27 mouse cellular contexts compared by ENCODE assay signal in the genomic region with DNA sequence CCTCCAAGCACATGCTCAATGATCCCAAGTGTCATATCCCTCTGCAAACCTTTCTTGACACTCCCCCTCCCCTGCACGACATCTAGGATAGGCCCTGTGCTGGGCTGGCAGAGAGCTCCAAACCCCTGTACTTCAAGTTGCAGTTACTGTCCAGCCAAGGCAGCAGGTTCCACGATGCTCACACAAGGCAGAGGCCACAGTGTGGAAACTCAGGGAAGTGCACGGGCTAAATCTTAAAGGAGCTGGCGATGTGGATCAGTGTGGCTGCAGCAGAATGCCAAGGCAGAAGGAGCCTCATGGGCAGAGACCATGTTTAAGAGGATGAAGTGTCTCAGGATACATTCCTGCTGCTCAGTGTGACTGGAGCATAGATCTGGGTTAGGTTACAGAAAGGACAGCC. TPM values are rescaled to one million over a fixed set of nuclear protein-coding genes. Genes with fewer than 3 reads are reported as not detected.
DNase-seq lines count a peak whose midpoint lies in the region; ATAC-seq and TF ChIP-seq lines count a peak whose summit lies in the region.
"Had no signal": no experiment of that assay in that cellular context is flagged by ENCODE, and none has a peak within 500 bp of the region (broad histone marks: within the 10 kb centered on the region; RNA-seq: fewer than 3 reads in every experiment).

No protein-coding gene starts in this region.

- TF ChIP-seq CTCF in layer of hippocampus, adult 2 months (conservative IDR thresholded peaks at IDR 0.05) = peak; percentile 34
- peak; percentile 47 for TF ChIP-seq CTCF in midbrain, postnatal 0 days (IDR thresholded peaks at IDR 0.05)

- H3K36me3 ChIP-seq in embryonic facial prominence, embryonic 11.5 days (replicated peaks; ENCODE audit: control insufficient read depth, insufficient read depth, low read depth, low read length) = no peaks in the 10 kb centered on the region
- no peaks in the 10 kb centered on the region for H3K36me3 ChIP-seq in embryonic facial prominence, embryonic 10.5 days (replicated peaks)
- no peaks in the 10 kb centered on the region for H3K36me3 ChIP-seq in midbrain, postnatal 0 days (ENCODE audit: insufficient read depth, low read length)
- H3K36me3 ChIP-seq in midbrain, embryonic 16.5 days (ENCODE audit: control insufficient read depth, insufficient read depth, low read length) = no peaks in the 10 kb centered on the region
- H3K36me3 ChIP-seq: embryonic facial prominence, embryonic 12.5 days; G1E; heart, embryonic 15.5 days; liver, embryonic 13.5 days; neural tube, embryonic 15.5 days had no signal

- peaks cover 2% of the 10 kb centered on the region; the same call in 1 of the 2 replicates for H3K27me3 ChIP-seq in embryonic facial prominence, embryonic 11.5 days (ENCODE audit: control insufficient read depth, insufficient read depth, low read length)
- peaks cover 64% of the 10 kb centered on the region for H3K27me3 ChIP-seq in embryonic facial prominence, embryonic 10.5 days (replicated peaks; ENCODE audit: low read depth, poor library complexity, severe bottlenecking)
- no peaks in the 10 kb centered on the region for H3K27me3 ChIP-seq in midbrain, postnatal 0 days (ENCODE audit: insufficient read depth, low read length)
- H3K27me3 ChIP-seq in midbrain, embryonic 16.5 days (ENCODE audit: control insufficient read depth, insufficient read depth, low read depth, low read length) = no peaks in the 10 kb centered on the region; the same call in 1 of the 2 replicates

- H3K4me1 ChIP-seq in embryonic facial prominence, embryonic 11.5 days (ENCODE audit: control insufficient read depth, insufficient read depth, low read length) = 0 out of 2 replicates have a peak, but pooled peaks cover 2% of the 10 kb centered on the region
- H3K4me1 ChIP-seq in embryonic facial prominence, embryonic 10.5 days = peaks cover 15% of the 10 kb centered on the region
- 0 out of 2 replicates have a peak, but pooled peaks cover 7% of the 10 kb centered on the region for H3K4me1 ChIP-seq in midbrain, postnatal 0 days (ENCODE audit: insufficient read depth, low read length)
- H3K4me1 ChIP-seq in midbrain, embryonic 16.5 days (ENCODE audit: control insufficient read depth, insufficient read depth, low read length) = peaks cover 8% of the 10 kb centered on the region; the same call in 1 of the 2 replicates

- no peak overlapping the region for H3K9ac ChIP-seq in embryonic facial prominence, embryonic 11.5 days (replicated peaks; ENCODE audit: low read length)
- H3K9ac ChIP-seq in midbrain, postnatal 0 days (replicated peaks; ENCODE audit: low read length, poor library complexity, severe bottlenecking) = no peak overlapping the region
- H3K9ac ChIP-seq in midbrain, embryonic 16.5 days (ENCODE audit: low read depth, low read length) = no peak overlapping the region
- H3K9ac ChIP-seq: embryonic facial prominence, embryonic 12.5 days; forebrain, embryonic 13.5 days; heart, embryonic 15.5 days; liver, embryonic 13.5 days; neural tube, embryonic 15.5 days had no signal

- H3K4me3 ChIP-seq in embryonic facial prominence, embryonic 11.5 days (ENCODE audit: low read depth, low read length) = no peak overlapping the region
- no peak overlapping the region for H3K4me3 ChIP-seq in embryonic facial prominence, embryonic 10.5 days
- no peak overlapping the region for H3K4me3 ChIP-seq in layer of hippocampus, adult 2 months
- H3K4me3 ChIP-seq in midbrain, postnatal 0 days (ENCODE audit: low read depth, low read length) = no peak overlapping the region
- no peak overlapping the region for H3K4me3 ChIP-seq in midbrain, embryonic 16.5 days (ENCODE audit: low read depth, low read length)
- H3K4me3 ChIP-seq: embryonic facial prominence, embryonic 12.5 days; erythroblast, embryonic 14.5 days; forebrain, embryonic 13.5 days; heart, adult 2 months; heart, embryonic 15.5 days; liver, embryonic 13.5 days; myocyte; neural tube, embryonic 15.5 days had no signal

- 26% methylated on average over 4 of the region's 4 CpGs for WGBS in embryonic facial prominence, embryonic 11.5 days
- WGBS in embryonic facial prominence, embryonic 10.5 days = 26% methylated on average over 4 of the region's 4 CpGs
- 24% methylated on average over 4 of the region's 4 CpGs for WGBS in midbrain, postnatal 0 days
- WGBS in midbrain, embryonic 16.5 days = 32% methylated on average over 4 of the region's 4 CpGs

- H3K4me2 ChIP-seq in embryonic facial prominence, embryonic 11.5 days (ENCODE audit: low read depth, low read length) = no peak overlapping the region
- H3K4me2 ChIP-seq in midbrain, postnatal 0 days (ENCODE audit: low read depth, low read length, poor library complexity, severe bottlenecking) = no peak overlapping the region
- H3K4me2 ChIP-seq in midbrain, embryonic 16.5 days (ENCODE audit: low read length) = no peak overlapping the region
- H3K4me2 ChIP-seq: embryonic facial prominence, embryonic 12.5 days; forebrain, embryonic 13.5 days; heart, embryonic 15.5 days; liver, embryonic 13.5 days; midbrain, embryonic 11.5 days; neural tube, embryonic 15.5 days had no signal

- H3K9me3 ChIP-seq in embryonic facial prominence, embryonic 11.5 days (replicated peaks; ENCODE audit: control insufficient read depth, low read length) = no peaks in the 10 kb centered on the region
- H3K9me3 ChIP-seq in embryonic facial prominence, embryonic 10.5 days = no peaks in the 10 kb centered on the region
- no peaks in the 10 kb centered on the region for H3K9me3 ChIP-seq in midbrain, postnatal 0 days (ENCODE audit: low read length)
- no peaks in the 10 kb centered on the region for H3K9me3 ChIP-seq in midbrain, embryonic 16.5 days (replicated peaks; ENCODE audit: control insufficient read depth, low read length, poor library complexity, severe bottlenecking)
- H3K9me3 ChIP-seq: embryonic facial prominence, embryonic 12.5 days; forebrain, embryonic 13.5 days; G1E; heart, embryonic 15.5 days; liver, embryonic 13.5 days; neural tube, embryonic 15.5 days had no signal

- no peak overlapping the region for H3K27ac ChIP-seq in embryonic facial prominence, embryonic 11.5 days (replicated peaks; ENCODE audit: low read depth, low read length)
- no peak overlapping the region for H3K27ac ChIP-seq in embryonic facial prominence, embryonic 10.5 days (replicated peaks)
- H3K27ac ChIP-seq in layer of hippocampus, adult 2 months = no peak overlapping the region
- no peak overlapping the region for H3K27ac ChIP-seq in midbrain, postnatal 0 days (ENCODE audit: low read depth, low read length)
- no peak overlapping the region for H3K27ac ChIP-seq in midbrain, embryonic 16.5 days (ENCODE audit: low read length)
- H3K27ac ChIP-seq: embryonic facial prominence, embryonic 12.5 days; forebrain, embryonic 13.5 days; heart, adult 2 months; heart, embryonic 15.5 days; liver, embryonic 13.5 days; neural tube, embryonic 15.5 days had no signal

- no peak for ATAC-seq in embryonic facial prominence, embryonic 11.5 days (replicated peaks; ENCODE audit: insufficient number of reproducible peaks, low FRiP score, low TSS enrichment, low read depth)
- ATAC-seq in midbrain, postnatal 0 days (ENCODE audit: low FRiP score) = no peak
- no peak for ATAC-seq in midbrain, embryonic 16.5 days
- ATAC-seq: CD4-positive, CD25-positive, alpha-beta regulatory T cell, adult 4 months; forebrain, embryonic 13.5 days; inflammation-experienced regulatory T-cells, adult 6 months had no signal

- peak; percentile 34 for DNase-seq in embryonic facial prominence, embryonic 11.5 days (ENCODE audit: low spot score)
- no peak for DNase-seq in embryonic facial prominence, embryonic 10.5 days (ENCODE audit: low spot score)
- no peak for DNase-seq in layer of hippocampus, adult 2 months (ENCODE audit: low spot score in 2 of 2)
- DNase-seq in layer of hippocampus, postnatal 14 days (ENCODE audit: low spot score in 2 of 2) = no peak
- peak; percentile 17 for DNase-seq in midbrain, postnatal 0 days (ENCODE audit: low spot score)
- DNase-seq in right cerebral cortex, adult 18-20 months = no peak
- no peak for DNase-seq in thymus, postnatal 0 days (ENCODE audit: low spot score)
- DNase-seq: adrenal gland, postnatal 14 days; cerebellum, adult 11-12 months; cerebellum, postnatal 14 days; gastrocnemius, postnatal 14 days; heart, adult 2 months; kidney, adult 9 months; liver, embryonic 13.5 days; lung, postnatal 4 days; thymus, postnatal 36 days had no signal

RNA-seq across cellular contexts. Expression of gene P2rx6, which starts 4.5 kb away (rescaled TPM):
- 0.20 and 0.31 TPM in 2 replicates for polyA plus RNA-seq in embryonic facial prominence, embryonic 11.5 days (2014; fragmentation: Nextera tagmentation; extraction: Ambion mirVana)
- polyA plus RNA-seq in embryonic facial prominence, embryonic 10.5 days (2016; fragmentation: Nextera tagmentation; extraction: Ambion mirVana) = 0.21 and 0.24 TPM in 2 replicates
- total RNA-seq in layer of hippocampus, adult 2 months (2021) = 1 to 10 TPM in 1 of 2 experiments, under 1 TPM in 1; 0.95 to 1.4 TPM
- total RNA-seq in layer of hippocampus, postnatal 14 days (2021) = 1 to 10 TPM in 1 of 2 experiments, under 1 TPM in 1; 0.83 to 1.1 TPM
- total RNA-seq in midbrain, postnatal 0 days (2014; rRNA removed) = 1.1 and 2.6 TPM in 2 replicates
- polyA plus RNA-seq in midbrain, postnatal 0 days (2015; fragmentation: Nextera tagmentation; extraction: Ambion mirVana) = 2.9 TPM in 2 replicates
- polyA plus RNA-seq in midbrain, embryonic 16.5 days (2015; fragmentation: Nextera tagmentation; extraction: Ambion mirVana) = 3.0 and 3.5 TPM in 2 replicates
- polyA plus RNA-seq in thymus, postnatal 0 days (2015; fragmentation: Nextera tagmentation; extraction: Ambion mirVana) = 1.4 and 2.0 TPM in 2 replicates
- polyA plus RNA-seq: CD4-positive, CD25-positive, alpha-beta regulatory T cell, adult 4 months; erythroblast, embryonic 14.5 days; G1E; inflammation-experienced regulatory T-cells, adult 6 months; liver, embryonic 13.5 days had no signal

RNA-seq across cellular contexts. Expression of gene Lrrc74b, which starts 5.1 kb away (rescaled TPM):
- polyA plus RNA-seq in embryonic facial prominence, embryonic 11.5 days (2014; fragmentation: Nextera tagmentation; extraction: Ambion mirVana) = 0.15 TPM in 1 of 2 replicates, not detected in the other
- polyA plus RNA-seq in embryonic facial prominence, embryonic 10.5 days (2016; fragmentation: Nextera tagmentation; extraction: Ambion mirVana) = 0.10 TPM in 1 of 2 replicates, not detected in the other
- under 1 TPM; 0.36 to 0.56 TPM for total RNA-seq in layer of hippocampus, adult 2 months (2021)
- 1 to 10 TPM in 1 of 2 experiments, under 1 TPM in 1; 0.67 to 1.6 TPM for total RNA-seq in layer of hippocampus, postnatal 14 days (2021)
- total RNA-seq in midbrain, postnatal 0 days (2014; rRNA removed) = 1.1 and 2.9 TPM in 2 replicates
- 2.1 and 2.5 TPM in 2 replicates for polyA plus RNA-seq in midbrain, postnatal 0 days (2015; fragmentation: Nextera tagmentation; extraction: Ambion mirVana)
- 1.3 and 2.0 TPM in 2 replicates for polyA plus RNA-seq in midbrain, embryonic 16.5 days (2015; fragmentation: Nextera tagmentation; extraction: Ambion mirVana)
- 0.20 and 0.36 TPM in 2 replicates for polyA plus RNA-seq in thymus, postnatal 0 days (2015; fragmentation: Nextera tagmentation; extraction: Ambion mirVana)
- total RNA-seq: heart, adult 2 months had no signal
- polyA plus RNA-seq: CD4-positive, CD25-positive, alpha-beta regulatory T cell, adult 4 months; embryonic facial prominence, embryonic 12.5 days; liver, embryonic 13.5 days had no signal

RNA-seq across cellular contexts. Expression of gene Slc7a4, which starts 16.8 kb away (rescaled TPM):
- polyA plus RNA-seq in embryonic facial prominence, embryonic 11.5 days (2014; fragmentation: Nextera tagmentation; extraction: Ambion mirVana) = 0.59 and 2.3 TPM in 2 replicates
- polyA plus RNA-seq in embryonic facial prominence, embryonic 10.5 days (2016; fragmentation: Nextera tagmentation; extraction: Ambion mirVana) = 1.5 and 1.6 TPM in 2 replicates
- 100 to 1,000 TPM; 102 to 105 TPM for total RNA-seq in layer of hippocampus, adult 2 months (2021)
- 10 to 100 TPM; 86.2 to 94.9 TPM for total RNA-seq in layer of hippocampus, postnatal 14 days (2021)
- total RNA-seq in midbrain, postnatal 0 days (2014; rRNA removed) = 69.7 and 76.6 TPM in 2 replicates
- 45.7 and 46.5 TPM in 2 replicates for polyA plus RNA-seq in midbrain, postnatal 0 days (2015; fragmentation: Nextera tagmentation; extraction: Ambion mirVana)
- 43.7 and 49.5 TPM in 2 replicates for polyA plus RNA-seq in midbrain, embryonic 16.5 days (2015; fragmentation: Nextera tagmentation; extraction: Ambion mirVana)
- polyA plus RNA-seq in thymus, postnatal 0 days (2015; fragmentation: Nextera tagmentation; extraction: Ambion mirVana) = 1.5 and 2.1 TPM in 2 replicates
- polyA plus RNA-seq: erythroblast, embryonic 14.5 days; G1E had no signal

RNA-seq across cellular contexts. Expression of gene Thap7, which starts 35.2 kb away (rescaled TPM):
- 47.6 and 50.0 TPM in 2 replicates for polyA plus RNA-seq in embryonic facial prominence, embryonic 11.5 days (2014; fragmentation: Nextera tagmentation; extraction: Ambion mirVana)
- polyA plus RNA-seq in embryonic facial prominence, embryonic 10.5 days (2016; fragmentation: Nextera tagmentation; extraction: Ambion mirVana) = 49.4 and 52.2 TPM in 2 replicates
- 10 to 100 TPM; 42.3 to 45.4 TPM for total RNA-seq in layer of hippocampus, adult 2 months (2021)
- 10 to 100 TPM; 38.1 to 40.8 TPM for total RNA-seq in layer of hippocampus, postnatal 14 days (2021)
- total RNA-seq in midbrain, postnatal 0 days (2014; rRNA removed) = 59.3 and 65.5 TPM in 2 replicates
- 57.1 and 64.1 TPM in 2 replicates for polyA plus RNA-seq in midbrain, postnatal 0 days (2015; fragmentation: Nextera tagmentation; extraction: Ambion mirVana)
- polyA plus RNA-seq in midbrain, embryonic 16.5 days (2015; fragmentation: Nextera tagmentation; extraction: Ambion mirVana) = 60.7 and 62.7 TPM in 2 replicates
- polyA plus RNA-seq in thymus, postnatal 0 days (2015; fragmentation: Nextera tagmentation; extraction: Ambion mirVana) = 79.7 and 81.0 TPM in 2 replicates

RNA-seq across cellular contexts. Expression of gene Smpd4, which starts 53.0 kb away (rescaled TPM):
- 57.0 and 58.5 TPM in 2 replicates for polyA plus RNA-seq in embryonic facial prominence, embryonic 11.5 days (2014; fragmentation: Nextera tagmentation; extraction: Ambion mirVana)
- 66.7 and 68.7 TPM in 2 replicates for polyA plus RNA-seq in embryonic facial prominence, embryonic 10.5 days (2016; fragmentation: Nextera tagmentation; extraction: Ambion mirVana)
- 10 to 100 TPM; 49.2 to 59.7 TPM for total RNA-seq in layer of hippocampus, adult 2 months (2021)
- 10 to 100 TPM; 37.9 to 42.2 TPM for total RNA-seq in layer of hippocampus, postnatal 14 days (2021)
- total RNA-seq in midbrain, postnatal 0 days (2014; rRNA removed) = 49.9 and 58.5 TPM in 2 replicates
- 23.4 and 24.7 TPM in 2 replicates for polyA plus RNA-seq in midbrain, postnatal 0 days (2015; fragmentation: Nextera tagmentation; extraction: Ambion mirVana)
- 27.6 and 28.4 TPM in 2 replicates for polyA plus RNA-seq in midbrain, embryonic 16.5 days (2015; fragmentation: Nextera tagmentation; extraction: Ambion mirVana)
- 17.4 and 21.6 TPM in 2 replicates for polyA plus RNA-seq in thymus, postnatal 0 days (2015; fragmentation: Nextera tagmentation; extraction: Ambion mirVana)

Comparison
In these comparisons a context has a peak if more than half of its experiments do, and no peak if none do; other contexts are left out.
1. DNase-seq: peak in embryonic facial prominence, embryonic 11.5 days (single experiment) and midbrain, postnatal 0 days (single experiment); none in embryonic facial prominence, embryonic 10.5 days (single experiment), layer of hippocampus, adult 2 months (0 of 2), layer of hippocampus, postnatal 14 days (0 of 2), right cerebral cortex, adult 18-20 months (single experiment) and thymus, postnatal 0 days (single experiment).
2. RNA of gene Slc7a4, which starts 16.8 kb away (polyA plus RNA-seq): 43.7 to 49.5 TPM in midbrain, embryonic 16.5 days and 45.7 to 46.5 TPM in midbrain, postnatal 0 days; 1.5 to 1.6 TPM in embryonic facial prominence, embryonic 10.5 days, 1.5 to 2.1 TPM in thymus, postnatal 0 days and 0.59 to 2.3 TPM in embryonic facial prominence, embryonic 11.5 days; every median in the first group is over 10 times any median in the second.